Mouse (Mus musculus): Measurements from ENCODE around the gene Pdzd2.

DNA sequence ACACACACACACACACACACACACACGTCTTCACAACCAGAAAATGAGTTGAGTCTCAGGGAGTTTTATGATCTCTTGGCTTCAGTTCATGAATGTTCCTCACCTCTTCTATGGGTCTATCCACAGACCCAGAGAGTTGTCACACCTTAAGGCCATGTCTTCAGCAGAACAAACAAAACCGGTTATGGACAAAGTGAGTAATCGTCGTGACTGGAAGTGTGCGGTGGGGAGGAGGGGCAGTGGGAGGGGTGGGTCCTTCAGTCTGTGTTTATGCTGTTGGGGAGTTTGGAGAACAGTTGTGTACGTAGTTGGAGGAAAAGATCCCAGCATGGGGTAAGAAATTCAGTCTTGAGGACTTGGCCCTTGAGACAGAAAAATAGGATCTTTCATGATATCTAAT, 342.7 kb downstream of the Pdzd2 start:
- TF ChIP-seq POLR2A (IDR thresholded peaks at IDR 0.05; ENCODE audit: control insufficient read depth, low read depth, low read length) (no peak), CTCF (IDR thresholded peaks at IDR 0.05; ENCODE audit: control insufficient read depth, insufficient read depth, insufficient replicate concordance, low read depth, low read length) (no peak)

All from testis, adult 2 months (tissue).